Mouse (Mus musculus) heart, postnatal 0 days (tissue): ENCODE measurements around the gene Vezt. TPM values are rescaled to one million over a fixed set of nuclear protein-coding genes. Genes with fewer than 3 reads are reported as not detected.

ENCODE experiments used
- ATAC-seq: fragments of 200-750 bp; cut with Nextera tagmentation; 2 replicates; pipeline ENCODE4 v1.8.0; 2017; ENCODE audit warnings: low read depth, moderate number of reproducible peaks, moderate library complexity; ENCODE audit not compliant: insufficient read depth
- DNase-seq: peaks from one replicate; pipeline ENCODE4 v3.0.0-alpha.2; 2016; ENCODE audit warnings: low spot score
- H3K27ac ChIP-seq: fragments of 300-500 bp; sonication (generic); 2 replicates; pipeline ENCODE4 v1.5.1; 2014; ENCODE audit warnings: low read depth, mild to moderate bottlenecking
- H3K27me3 ChIP-seq: fragments of 300-500 bp; sonication (generic); 2 replicates; pipeline ENCODE4 v1.6.1; 2014; ENCODE audit warnings: low read length, mixed read lengths; ENCODE audit not compliant: control insufficient read depth, insufficient read depth
- H3K36me3 ChIP-seq: fragments of 300-500 bp; sonication (generic); replicated peaks from 2 replicates; pipeline ENCODE4 v1.6.1; 2014; ENCODE audit warnings: low read length, mixed read lengths; ENCODE audit not compliant: control insufficient read depth, insufficient read depth
- H3K4me1 ChIP-seq: fragments of 300-500 bp; sonication (generic); 2 replicates; pipeline ENCODE4 v1.6.1; 2014; ENCODE audit warnings: antibody characterized with exemption; ENCODE audit not compliant: control insufficient read depth, insufficient read depth
- H3K4me2 ChIP-seq: fragments of 300-500 bp; sonication (generic); 2 replicates; pipeline ENCODE4 v1.6.1; 2014; ENCODE audit warnings: low read depth, mild to moderate bottlenecking, low read length, moderate library complexity
- H3K4me3 ChIP-seq: fragments of 300-500 bp; sonication (generic); 2 replicates; pipeline ENCODE4 v1.5.1; 2014; ENCODE audit warnings: low read depth, low read length
- H3K9ac ChIP-seq: fragments of 300-500 bp; sonication (generic); replicated peaks from 2 replicates; pipeline ENCODE4 v1.6.1; 2014; ENCODE audit warnings: low read depth, low read length, mixed read lengths
- H3K9me3 ChIP-seq: fragments of 300-500 bp; sonication (generic); replicated peaks from 2 replicates; pipeline ENCODE4 v1.6.1; 2016; ENCODE audit warnings: low read length; ENCODE audit not compliant: control insufficient read depth
- CTCF ChIP-seq: IDR thresholded peaks from 2 replicates; pipeline ENCODE4 v1.5.1; 2016; ENCODE audit warnings: antibody characterized with exemption, control low read depth, low read depth
- EP300 ChIP-seq: IDR thresholded peaks from 2 replicates; pipeline ENCODE4 v1.6.1; 2016; ENCODE audit warnings: antibody characterized with exemption, low read depth
- WGBS: fragments of 180-500 bp; shearing (Covaris S2); extraction: QIAGEN DNeasy Blood & Tissue Kit; methylation state at CpG from one replicate; pipeline ENCODE4 v1.1.7; 2014; 5-methylcytosine and 5-hydroxymethylcytosine counted together
- polyA plus RNA-seq: library from polyadenylated mRNA; unstranded; fragments of >200 nt; fragmentation: Nextera tagmentation; extraction: Ambion mirVana; gene quantifications from 2 replicates; pipeline ENCODE4 v1.2.1, GENCODE M21; 2015
- total RNA-seq: library from RNA; depleted of rRNA; stranded (reverse); fragments of >200 nt; gene quantifications from 2 replicates; pipeline ENCODE4 v1.2.3, GENCODE M21; 2014; ENCODE audit warnings: low replicate concordance; rRNA removed

Vezt gene
- total RNA-seq (20.8 and 23.8 TPM in 2 replicates), polyA plus RNA-seq (21.9 and 25.8 TPM in 2 replicates)

DNA sequence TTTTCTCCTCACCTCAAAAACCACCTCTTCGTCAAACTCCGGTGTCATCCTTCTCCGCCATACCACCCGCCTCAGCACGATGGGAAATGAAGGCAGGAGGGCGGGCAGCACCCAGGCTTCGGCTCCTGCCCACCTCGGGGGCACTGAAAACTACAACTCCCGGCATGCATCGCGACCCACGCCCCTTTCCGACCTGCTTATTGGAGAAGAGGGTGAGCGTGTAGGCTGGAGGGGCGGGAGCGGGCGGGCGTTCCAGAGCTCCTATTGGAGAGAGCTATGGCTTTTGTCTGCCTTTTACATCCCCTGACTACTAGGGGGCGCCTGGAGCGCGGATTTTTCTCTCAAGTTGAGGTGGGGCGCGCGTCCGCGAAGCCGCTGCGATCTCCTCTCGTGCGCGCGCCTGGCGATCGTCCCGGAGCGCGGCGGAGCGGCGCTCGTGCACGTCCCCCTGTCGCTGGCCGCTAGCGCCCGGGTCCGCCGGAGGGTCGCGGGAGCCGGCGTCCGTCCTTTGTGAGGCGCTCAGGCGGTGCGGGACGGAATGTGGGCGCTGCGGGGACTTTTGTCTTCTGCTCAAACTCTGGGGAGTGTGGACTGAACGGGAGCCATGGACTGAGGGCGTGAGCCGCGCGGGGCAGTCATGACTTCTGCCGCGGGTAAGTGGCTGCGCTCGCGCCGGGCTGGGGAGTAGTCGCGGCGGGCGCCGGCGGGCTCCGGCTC, at the start of gene Vezt, which contains the start of gene Fgd6:
Gene Vezt, minus strand, starts transcription at position 160 of the 717 bp plus-strand sequence.
Gene Fgd6, plus strand, starts transcription at position 344 of the 717 bp plus-strand sequence.
- DNase-seq (peak; percentile 99), ATAC-seq (peak; percentile 98)
- under 1% methylated on average over 76 of the region's 77 CpGs for WGBS
- Histone ChIP-seq H3K9me3 (no peaks in the 10 kb centered on the region), H3K4me3 (peak within 1 kb of the TSS; percentile 82), H3K4me1 (peaks cover 17% of the 10 kb centered on the region), H3K9ac (peak within 1 kb of the TSS; percentile 85), H3K4me2 (peak within 1 kb of the TSS; percentile 90), H3K27me3 (no peaks in the 10 kb centered on the region), H3K27ac (peak within 1 kb of the TSS; percentile 84), H3K36me3 (no peaks in the 10 kb centered on the region)
- TF ChIP-seq CTCF, result peak; percentile 77
- peak; percentile 71 for TF ChIP-seq EP300

- Histone ChIP-seq H3K9me3 (no peaks in the 10 kb centered on the region), H3K27me3 (no peaks in the 10 kb centered on the region), H3K4me3 (no peak overlapping the region), H3K9ac (no peak overlapping the region), H3K4me2 (no peak overlapping the region), H3K4me1 (peaks cover 7% of the 10 kb centered on the region; the same call in 1 of the 2 replicates), H3K36me3 (no peaks in the 10 kb centered on the region), H3K27ac (0 out of 2 replicates have a peak overlapping the region, but pooled peaks have one; percentile 20)
- DNase-seq, result no peak
- WGBS, result 37% methylated on average over 7 of the region's 7 CpGs
- no peak for ATAC-seq
- TF ChIP-seq CTCF (no peak), EP300 (no peak)
These were observed 46.6 kb upstream of the Vezt start for GRCm38 (mm10) chr10:94082040-94082734.

DNA sequence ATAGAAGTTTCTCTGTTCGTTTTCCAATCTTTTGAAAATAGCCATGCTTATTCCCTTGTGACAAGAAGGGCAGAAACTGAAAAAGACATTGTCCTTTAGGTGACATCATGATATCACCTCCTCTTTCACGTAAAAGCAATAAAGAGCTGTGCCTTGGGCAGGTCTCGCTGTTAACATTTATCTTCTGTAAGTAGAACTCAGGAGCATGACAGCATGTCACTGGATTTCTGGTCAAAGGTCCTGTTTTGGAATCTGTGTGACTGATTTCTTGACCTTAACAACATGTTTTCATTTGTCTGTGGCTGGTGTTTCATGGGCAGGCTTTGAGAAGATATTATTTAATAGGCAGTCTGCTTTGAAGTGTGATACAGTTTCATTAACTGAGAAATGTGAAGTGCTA, 45.1 kb upstream of the Vezt start:
- no peak overlapping the region for H3K9ac ChIP-seq
- DNase-seq (no peak), ATAC-seq (no peak)
- H3K27me3 ChIP-seq, result no peaks in the 10 kb centered on the region
- no peak for TF ChIP-seq EP300
- no peak for TF ChIP-seq CTCF
- H3K9me3 ChIP-seq, result no peaks in the 10 kb centered on the region
- no peak overlapping the region for H3K4me2 ChIP-seq
- H3K27ac ChIP-seq, result no peak overlapping the region
- H3K36me3 ChIP-seq, result no peaks in the 10 kb centered on the region
- H3K4me1 ChIP-seq, result peaks cover 7% of the 10 kb centered on the region; the same call in 1 of the 2 replicates
- H3K4me3 ChIP-seq, result no peak overlapping the region
- 66% methylated on average over 3 of the region's 3 CpGs for WGBS

DNA sequence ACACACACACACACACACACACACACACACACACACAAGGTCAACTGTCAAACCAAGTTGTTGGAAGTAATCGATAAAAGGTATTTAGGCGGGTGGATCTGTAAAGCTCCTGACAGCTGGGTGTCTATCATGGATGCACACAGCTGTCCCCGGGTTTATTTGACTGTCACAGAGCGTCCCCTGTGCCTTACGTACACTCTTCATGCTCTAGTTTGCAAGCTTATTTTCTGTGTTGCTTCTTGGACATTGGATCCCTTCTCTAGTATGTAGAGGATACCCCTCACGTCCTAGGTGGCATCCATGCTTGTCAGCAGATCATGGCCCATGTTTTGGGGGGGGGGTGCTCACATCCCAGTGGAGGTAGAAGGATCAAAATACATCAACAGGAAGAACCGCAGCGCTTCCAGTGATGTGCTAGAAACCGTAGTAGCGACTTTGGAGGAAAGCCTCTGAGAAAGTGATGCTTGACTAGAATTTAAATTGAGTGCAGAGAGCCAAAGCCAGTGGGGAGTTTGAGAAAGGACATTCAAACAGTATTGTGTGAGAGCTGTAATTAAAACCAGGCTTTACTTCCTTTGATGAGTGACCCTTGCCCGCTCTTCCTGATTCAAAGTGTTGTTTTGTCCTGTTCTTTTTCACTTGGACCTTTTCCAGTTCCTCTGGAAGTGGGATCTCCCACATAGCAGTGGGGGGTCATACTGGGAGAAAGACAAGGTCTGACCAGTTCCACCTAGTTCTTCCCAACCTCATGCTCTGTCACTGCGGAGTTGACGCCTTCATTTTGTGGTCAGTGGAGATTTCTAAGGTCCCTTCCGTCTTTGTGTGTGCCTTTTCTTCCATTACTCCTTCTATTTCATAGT, 41.6 kb upstream of the Vezt start:
- H3K36me3 ChIP-seq, result no peaks in the 10 kb centered on the region
- no peak overlapping the region for H3K4me2 ChIP-seq
- no peak for DNase-seq
- no peak overlapping the region for H3K9ac ChIP-seq
- no peaks in the 10 kb centered on the region for H3K27me3 ChIP-seq
- peaks cover 13% of the 10 kb centered on the region for H3K4me1 ChIP-seq
- no peak overlapping the region for H3K4me3 ChIP-seq
- H3K9me3 ChIP-seq, result no peaks in the 10 kb centered on the region
- TF ChIP-seq CTCF, result no peak
- 88% methylated on average over 14 of the region's 14 CpGs for WGBS
- H3K27ac ChIP-seq, result no peak overlapping the region
- no peak for ATAC-seq

DNA sequence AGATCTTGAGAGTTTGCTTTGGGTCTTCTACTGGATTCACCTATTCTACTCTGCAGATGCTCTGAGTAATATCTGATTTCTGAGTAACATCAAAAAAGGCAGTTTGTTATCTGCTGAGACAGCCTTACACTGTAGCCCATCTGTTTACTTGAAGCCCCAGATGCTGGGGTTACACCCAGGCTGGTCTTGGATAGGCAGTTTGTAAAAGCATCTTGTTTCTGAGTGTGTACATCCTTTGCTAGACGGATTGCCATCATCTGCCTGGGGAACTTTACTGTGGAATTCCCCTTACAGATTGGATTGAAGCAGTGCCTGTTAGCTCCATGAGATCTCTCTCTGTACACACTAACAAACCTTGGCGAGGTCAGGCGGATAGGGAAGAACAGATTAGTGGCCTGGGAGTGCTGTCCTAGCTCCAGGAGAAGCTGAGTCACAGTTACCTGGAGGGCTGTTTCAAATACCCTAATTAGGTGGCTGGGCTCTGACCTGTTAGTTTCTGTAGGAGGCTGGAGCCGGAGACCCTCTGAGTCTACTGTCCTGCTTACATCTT, 37.4 kb upstream of the Vezt start:
- peak overlapping the region; percentile 29; the same call in 1 of the 2 replicates for H3K4me2 ChIP-seq
- TF ChIP-seq CTCF, result no peak
- no peak for TF ChIP-seq EP300
- no peaks in the 10 kb centered on the region for H3K9me3 ChIP-seq
- no peaks in the 10 kb centered on the region for H3K36me3 ChIP-seq
- H3K4me3 ChIP-seq, result no peak overlapping the region
- WGBS, result 61% methylated on average over 4 of the region's 4 CpGs
- ATAC-seq, result no peak
- DNase-seq, result no peak
- peak overlapping the region; percentile 23; the same call in 1 of the 2 replicates for H3K27ac ChIP-seq
- no peaks in the 10 kb centered on the region for H3K27me3 ChIP-seq
- H3K9ac ChIP-seq, result no peak overlapping the region
- H3K4me1 ChIP-seq, result peaks cover 15% of the 10 kb centered on the region
